Comparison of ENCODE assay signal across 20 mouse cellular contexts in the genomic region with DNA sequence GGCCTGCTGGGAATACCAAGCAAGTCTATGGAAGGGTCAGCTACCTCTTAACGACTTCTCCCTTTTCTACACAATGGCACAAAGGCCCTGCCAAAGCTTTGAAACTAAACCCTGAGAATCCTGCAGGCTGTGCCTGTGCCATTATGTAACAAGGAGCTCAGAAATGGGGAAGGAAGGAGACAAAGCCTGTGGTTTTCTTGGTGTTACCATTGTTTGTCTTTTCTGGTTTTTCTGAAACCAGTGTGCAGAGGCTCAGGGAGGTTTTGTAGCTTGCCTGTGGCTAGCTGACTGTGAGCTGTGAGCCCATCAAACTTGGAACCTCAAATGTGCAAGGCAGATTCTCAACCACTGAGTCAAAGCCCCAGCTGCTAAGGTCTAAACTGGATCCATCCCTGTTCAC. TPM values are rescaled to one million over a fixed set of nuclear protein-coding genes. Genes with fewer than 3 reads are reported as not detected.
DNase-seq lines count a peak whose midpoint lies in the region; ATAC-seq and TF ChIP-seq lines count a peak whose summit lies in the region.
"Had no signal": no experiment of that assay in that cellular context is flagged by ENCODE, and none has a peak within 500 bp of the region (broad histone marks: within the 10 kb centered on the region; RNA-seq: fewer than 3 reads in every experiment).

No protein-coding gene starts in this region.

- no peak for TF ChIP-seq CTCF in forebrain, postnatal 0 days (IDR thresholded peaks at IDR 0.05; ENCODE audit: low read depth)
- no peak for TF ChIP-seq CTCF in kidney, postnatal 0 days (IDR thresholded peaks at IDR 0.05; ENCODE audit: low read depth)

- H3K27ac ChIP-seq in forebrain, embryonic 11.5 days (ENCODE audit: low read depth, low read length) = peak overlapping the region; percentile 26; the same call in 1 of the 2 replicates
- no peak overlapping the region for H3K27ac ChIP-seq in forebrain, postnatal 0 days (ENCODE audit: low read depth, low read length)
- H3K27ac ChIP-seq in kidney, postnatal 0 days = peak overlapping the region; percentile 42
- H3K27ac ChIP-seq in kidney, embryonic 14.5 days (ENCODE audit: low read depth, low read length) = no peak overlapping the region
- peak overlapping the region; percentile 33 for H3K27ac ChIP-seq in macrophage
- H3K27ac ChIP-seq: heart, adult 2 months; hindbrain, embryonic 14.5 days; liver, embryonic 15.5 days had no signal

- H3K9me3 ChIP-seq in forebrain, embryonic 11.5 days (ENCODE audit: control insufficient read depth, low read length) = no peaks in the 10 kb centered on the region
- no peaks in the 10 kb centered on the region for H3K9me3 ChIP-seq in forebrain, postnatal 0 days (ENCODE audit: low read length)
- H3K9me3 ChIP-seq in kidney, postnatal 0 days (replicated peaks; ENCODE audit: low read length) = no peaks in the 10 kb centered on the region
- H3K9me3 ChIP-seq in kidney, embryonic 14.5 days (ENCODE audit: control insufficient read depth, low read length) = no peaks in the 10 kb centered on the region
- H3K9me3 ChIP-seq: liver, embryonic 15.5 days had no signal

- DNase-seq in forebrain, embryonic 11.5 days (ENCODE audit: low spot score) = no peak
- no peak for DNase-seq in forebrain, postnatal 0 days
- DNase-seq in kidney, postnatal 0 days (ENCODE audit: low spot score) = no peak
- peak; percentile 61 for DNase-seq in Muller cell, postnatal 12 days (ENCODE audit: inconsistent ontology term)
- no peak for DNase-seq in layer of hippocampus, adult 11-12 months (ENCODE audit: low spot score)
- no peak for DNase-seq in adrenal gland, adult 8-10 months
- DNase-seq: adrenal gland, postnatal 25 days; cerebellum, postnatal 10 days; heart, adult 2 months; layer of hippocampus, adult 9-11 months; thymus, postnatal 4 days had no signal

- WGBS in forebrain, embryonic 11.5 days = 0% methylated on average over 1 of the region's 1 CpGs
- WGBS in forebrain, postnatal 0 days = 0% methylated on average over 1 of the region's 1 CpGs
- 14% methylated on average over 1 of the region's 1 CpGs for WGBS in kidney, postnatal 0 days
- WGBS in kidney, embryonic 14.5 days = 39% methylated on average over 1 of the region's 1 CpGs
- WGBS in macrophage (ENCODE audit: missing documents) = 7% methylated on average over 1 of the region's 1 CpGs

- no peaks in the 10 kb centered on the region for H3K27me3 ChIP-seq in forebrain, embryonic 11.5 days (ENCODE audit: control insufficient read depth, insufficient read depth, low read length)
- no peaks in the 10 kb centered on the region for H3K27me3 ChIP-seq in forebrain, postnatal 0 days (ENCODE audit: insufficient read depth, low read length)
- H3K27me3 ChIP-seq in kidney, postnatal 0 days (ENCODE audit: insufficient read depth, low read length) = no peaks in the 10 kb centered on the region
- H3K27me3 ChIP-seq in kidney, embryonic 14.5 days (ENCODE audit: control insufficient read depth, insufficient read depth, low read length) = no peaks in the 10 kb centered on the region
- H3K27me3 ChIP-seq: liver, embryonic 15.5 days had no signal

- no peaks in the 10 kb centered on the region for H3K79me2 ChIP-seq in macrophage (ENCODE audit: inconsistent target)

- no peak overlapping the region for H3K4me2 ChIP-seq in forebrain, embryonic 11.5 days (ENCODE audit: low read depth, low read length, severe bottlenecking)
- H3K4me2 ChIP-seq in forebrain, postnatal 0 days (ENCODE audit: low read depth) = no peak overlapping the region
- no peak overlapping the region for H3K4me2 ChIP-seq in kidney, postnatal 0 days (ENCODE audit: low read length)
- H3K4me2 ChIP-seq in kidney, embryonic 14.5 days (replicated peaks; ENCODE audit: low read depth, low read length) = no peak overlapping the region
- H3K4me2 ChIP-seq: hindbrain, embryonic 14.5 days; liver, embryonic 15.5 days had no signal

- H3K4me1 ChIP-seq in forebrain, embryonic 11.5 days (replicated peaks; ENCODE audit: control insufficient read depth, insufficient read depth, low read length) = no peaks in the 10 kb centered on the region; the same call in 1 of the 2 replicates
- no peaks in the 10 kb centered on the region for H3K4me1 ChIP-seq in forebrain, postnatal 0 days (ENCODE audit: insufficient read depth)
- no peaks in the 10 kb centered on the region for H3K4me1 ChIP-seq in kidney, postnatal 0 days (replicated peaks; ENCODE audit: insufficient read depth, low read length)
- H3K4me1 ChIP-seq in kidney, embryonic 14.5 days (ENCODE audit: control insufficient read depth, insufficient read depth, low read length) = no peaks in the 10 kb centered on the region

- H3K4me3 ChIP-seq in forebrain, embryonic 11.5 days (ENCODE audit: low read depth, low read length) = no peak overlapping the region
- H3K4me3 ChIP-seq in forebrain, postnatal 0 days (ENCODE audit: low read depth, low read length) = no peak overlapping the region
- no peak overlapping the region for H3K4me3 ChIP-seq in kidney, postnatal 0 days (replicated peaks; ENCODE audit: low read depth, low read length)
- H3K4me3 ChIP-seq in kidney, embryonic 14.5 days (ENCODE audit: low read length) = no peak overlapping the region
- H3K4me3 ChIP-seq in macrophage (ENCODE audit: inconsistent target) = no peak overlapping the region
- H3K4me3 ChIP-seq: heart, adult 2 months; liver, embryonic 15.5 days had no signal

- no peak for ATAC-seq in forebrain, embryonic 11.5 days (replicated peaks; ENCODE audit: low FRiP score)
- ATAC-seq in forebrain, postnatal 0 days = no peak
- ATAC-seq in kidney, postnatal 0 days (replicated peaks; ENCODE audit: low FRiP score, low read depth) = no peak
- ATAC-seq in kidney, embryonic 14.5 days (ENCODE audit: low FRiP score, low TSS enrichment) = no peak
- ATAC-seq: activated CD4-positive, CD25-positive, alpha-beta regulatory T cell, adult 4 months; forebrain, embryonic 16.5 days; intestine, embryonic 16.5 days; lung, postnatal 0 days had no signal

- H3K9ac ChIP-seq in forebrain, embryonic 11.5 days (ENCODE audit: low read length) = no peak overlapping the region
- no peak overlapping the region for H3K9ac ChIP-seq in forebrain, postnatal 0 days
- H3K9ac ChIP-seq in kidney, postnatal 0 days (ENCODE audit: low read depth, low read length) = no peak overlapping the region
- no peak overlapping the region for H3K9ac ChIP-seq in kidney, embryonic 14.5 days (ENCODE audit: low read depth, low read length)
- H3K9ac ChIP-seq: hindbrain, embryonic 14.5 days; liver, embryonic 15.5 days had no signal

- no peaks in the 10 kb centered on the region for H3K36me3 ChIP-seq in forebrain, embryonic 11.5 days (ENCODE audit: control insufficient read depth, insufficient read depth, low read length)
- H3K36me3 ChIP-seq in forebrain, postnatal 0 days (ENCODE audit: insufficient read depth) = no peaks in the 10 kb centered on the region
- no peaks in the 10 kb centered on the region for H3K36me3 ChIP-seq in kidney, postnatal 0 days (ENCODE audit: insufficient read depth, low read length)
- H3K36me3 ChIP-seq in kidney, embryonic 14.5 days (ENCODE audit: control insufficient read depth, insufficient read depth, low read length) = no peaks in the 10 kb centered on the region
- H3K36me3 ChIP-seq in macrophage (ENCODE audit: inconsistent target) = no peaks in the 10 kb centered on the region
- H3K36me3 ChIP-seq: liver, embryonic 15.5 days had no signal

RNA-seq across cellular contexts. Expression of a gene that starts 37.0 kb away (rescaled TPM):
- 69.4 and 73.9 TPM in 2 replicates for polyA plus RNA-seq in forebrain, embryonic 11.5 days (2014; fragmentation: Nextera tagmentation; extraction: Ambion mirVana)
- total RNA-seq in forebrain, postnatal 0 days (2014; rRNA removed) = 155 and 161 TPM in 2 replicates
- 68.5 and 75.2 TPM in 2 replicates for polyA plus RNA-seq in forebrain, postnatal 0 days (2015; fragmentation: Nextera tagmentation; extraction: Ambion mirVana)
- 63.7 and 71.2 TPM in 2 replicates for polyA plus RNA-seq in kidney, postnatal 0 days (2015; fragmentation: Nextera tagmentation; extraction: Ambion mirVana)
- 45.6 and 76.7 TPM in 2 replicates for polyA plus RNA-seq in kidney, embryonic 14.5 days (2014; fragmentation: Nextera tagmentation; extraction: Ambion mirVana)
- total RNA-seq in macrophage (2018; cell fraction: chromatin; rRNA removed) = 100 to 1,000 TPM; 120 to 324 (median 283) TPM
- total RNA-seq in macrophage (2018; cell fraction: cytosol; rRNA removed) = 100 to 1,000 TPM; 401 to 516 (median 457) TPM
- total RNA-seq in macrophage (2018; cell fraction: nucleus; rRNA removed) = 100 to 1,000 TPM; 151 to 403 (median 238) TPM
- polyA plus RNA-seq in macrophage (2018) = 402 to 842 TPM (median 678 TPM) in 3 replicates
- 100 to 1,000 TPM; 134 to 181 (median 168) TPM for total RNA-seq in adrenal gland, adult 8-10 months (2022)

RNA-seq across cellular contexts. Expression of a gene that starts 38.1 kb away (rescaled TPM):
- polyA plus RNA-seq in forebrain, embryonic 11.5 days (2014; fragmentation: Nextera tagmentation; extraction: Ambion mirVana) = 22.5 TPM in 2 replicates
- 34.7 and 40.7 TPM in 2 replicates for total RNA-seq in forebrain, postnatal 0 days (2014; rRNA removed)
- polyA plus RNA-seq in forebrain, postnatal 0 days (2015; fragmentation: Nextera tagmentation; extraction: Ambion mirVana) = 30.6 and 33.4 TPM in 2 replicates
- 1.8 and 2.1 TPM in 2 replicates for polyA plus RNA-seq in kidney, postnatal 0 days (2015; fragmentation: Nextera tagmentation; extraction: Ambion mirVana)
- 3.1 and 3.4 TPM in 2 replicates for polyA plus RNA-seq in kidney, embryonic 14.5 days (2014; fragmentation: Nextera tagmentation; extraction: Ambion mirVana)
- total RNA-seq in macrophage (2018; cell fraction: chromatin; rRNA removed) = under 1 TPM in 1 of 26 experiments, not detected in 25; 0.43 TPM
- under 1 TPM in 2 of 26 experiments, not detected in 24; 0.05 to 0.07 TPM for total RNA-seq in macrophage (2018; cell fraction: cytosol; rRNA removed)
- total RNA-seq in macrophage (2018; cell fraction: nucleus; rRNA removed) = under 1 TPM in 3 of 26 experiments, not detected in 23; 0.26 to 0.34 (median 0.29) TPM
- polyA plus RNA-seq in macrophage (2018) = not detected in 3 replicates
- total RNA-seq in adrenal gland, adult 8-10 months (2022) = 1 to 10 TPM in 2 of 4 experiments, under 1 TPM in 2; 0.83 to 8.4 (median 1.2) TPM
- total RNA-seq: adrenal gland, postnatal 25 days; megakaryocyte-erythroid progenitor cell, adult 5-6 weeks had no signal

Comparison
In these comparisons a context has a peak if more than half of its experiments do, and no peak if none do; other contexts are left out.
1. H3K27ac ChIP-seq: peak in forebrain, embryonic 11.5 days (single experiment), kidney, postnatal 0 days (single experiment) and macrophage (single experiment); none in forebrain, postnatal 0 days (single experiment) and kidney, embryonic 14.5 days (single experiment).